Mouse (Mus musculus) lung, adult 18-20 months (tissue): ENCODE results near the gene Pcsk2.

ENCODE experiments used
- DNase-seq, 2 experiments: peaks; one replicate each; pipeline ENCODE4 v3.0.0; 2022; ENCODE audit warnings: mixed read lengths in 2 of 2

Pcsk2 gene

DNA sequence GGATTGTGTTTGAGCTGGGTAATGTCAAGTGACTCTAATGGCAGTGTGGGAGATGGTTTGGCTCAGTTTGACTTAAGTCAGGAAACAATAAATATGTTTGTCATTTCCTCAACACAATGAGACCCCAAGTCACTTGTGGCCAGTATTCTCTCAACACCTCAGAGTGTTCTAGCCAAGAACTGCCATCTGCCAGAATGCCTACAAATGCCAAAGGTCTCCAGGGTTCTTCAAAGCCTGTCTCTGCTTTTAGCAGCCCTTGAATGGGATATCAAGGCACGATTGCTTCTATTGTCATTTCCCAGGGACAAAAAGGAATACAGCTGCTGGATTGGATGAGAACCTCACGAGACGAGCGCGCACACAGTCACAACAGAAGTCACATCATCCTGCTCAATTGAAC lies 100.0 kb downstream of the Pcsk2 start:
- DNase-seq: no peak

DNA sequence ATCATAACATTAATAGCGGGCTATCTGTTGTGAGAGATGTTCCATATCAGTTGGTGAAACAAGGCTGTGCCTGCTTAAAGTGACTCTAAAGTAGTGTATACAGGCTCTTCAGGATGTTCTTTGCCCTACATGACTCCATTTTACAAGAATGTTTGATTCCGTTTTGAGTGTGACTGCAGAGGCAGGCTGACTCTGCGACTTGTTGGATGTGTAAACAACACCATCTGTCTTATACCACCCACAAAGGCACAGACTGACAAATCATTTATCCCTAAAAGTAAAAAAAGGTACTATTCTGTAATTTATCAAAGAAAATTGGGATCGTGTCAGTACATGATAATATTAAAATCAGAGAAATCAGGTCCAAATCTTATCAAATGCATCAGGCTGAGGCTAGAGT lies 108.7 kb downstream of the Pcsk2 start:
- DNase-seq: no peak

DNA sequence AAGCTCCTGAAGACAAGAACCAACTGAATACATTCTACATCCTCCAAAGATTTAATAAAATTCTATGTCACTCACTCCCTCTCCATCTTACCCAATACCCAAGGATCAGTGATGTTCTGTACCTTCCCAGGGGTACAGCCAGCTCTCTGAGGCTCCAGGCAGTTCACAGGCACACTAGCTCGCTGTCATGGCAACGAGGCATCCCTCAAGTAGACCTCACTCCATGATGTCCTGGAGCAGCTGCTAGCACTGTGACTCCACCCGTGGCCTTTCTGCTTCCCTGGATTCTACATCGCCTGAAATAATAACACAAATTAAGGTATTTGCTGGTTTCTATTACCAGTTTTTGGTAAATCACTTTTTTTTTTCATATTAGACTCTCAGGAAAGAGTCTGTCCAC lies 111.0 kb downstream of the Pcsk2 start:
- no peak for DNase-seq

DNA sequence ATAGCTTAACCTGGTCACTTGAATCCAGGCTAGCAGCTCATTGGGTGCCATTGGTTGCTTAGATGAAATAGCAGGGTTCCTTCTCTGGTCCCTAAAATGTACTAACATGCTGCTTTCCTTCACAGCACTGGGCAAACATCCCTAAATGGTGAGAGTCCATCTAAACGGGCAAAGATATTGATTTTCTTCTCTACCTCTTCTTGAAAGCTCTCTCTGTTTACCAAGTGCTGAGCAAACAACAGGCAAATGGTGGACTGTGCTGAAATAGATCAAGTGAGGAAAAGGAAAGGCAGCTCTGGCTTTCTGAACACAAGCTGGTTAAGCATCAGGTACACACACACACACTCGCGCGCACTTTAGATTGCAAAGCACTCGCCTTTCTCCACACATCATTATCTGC lies 120.8 kb downstream of the Pcsk2 start:
- no peak for DNase-seq

GRCm38 (mm10) chr2:143677869-143678268 lies 131.9 kb downstream of the Pcsk2 start:
- no peak for DNase-seq

DNA sequence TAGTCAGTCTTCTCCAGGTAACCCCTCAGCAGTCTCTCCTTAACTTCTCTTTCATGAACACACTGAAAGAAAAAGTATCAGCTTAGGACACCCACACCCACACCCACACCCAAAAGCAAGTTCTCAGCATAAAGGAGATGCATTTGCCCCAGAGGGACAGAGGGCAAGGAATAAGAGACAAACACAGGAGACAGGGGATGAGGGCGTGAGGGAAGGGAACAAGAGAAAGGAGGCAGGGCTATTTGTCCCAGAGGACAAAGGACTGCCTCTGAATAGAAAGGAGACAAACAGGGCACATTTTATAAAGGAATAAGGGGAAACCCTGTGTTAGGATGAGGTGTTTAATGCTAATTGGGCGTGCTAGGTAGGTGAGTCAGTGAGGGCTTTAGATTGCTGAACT lies 133.6 kb downstream of the Pcsk2 start:
- no peak for DNase-seq

DNA sequence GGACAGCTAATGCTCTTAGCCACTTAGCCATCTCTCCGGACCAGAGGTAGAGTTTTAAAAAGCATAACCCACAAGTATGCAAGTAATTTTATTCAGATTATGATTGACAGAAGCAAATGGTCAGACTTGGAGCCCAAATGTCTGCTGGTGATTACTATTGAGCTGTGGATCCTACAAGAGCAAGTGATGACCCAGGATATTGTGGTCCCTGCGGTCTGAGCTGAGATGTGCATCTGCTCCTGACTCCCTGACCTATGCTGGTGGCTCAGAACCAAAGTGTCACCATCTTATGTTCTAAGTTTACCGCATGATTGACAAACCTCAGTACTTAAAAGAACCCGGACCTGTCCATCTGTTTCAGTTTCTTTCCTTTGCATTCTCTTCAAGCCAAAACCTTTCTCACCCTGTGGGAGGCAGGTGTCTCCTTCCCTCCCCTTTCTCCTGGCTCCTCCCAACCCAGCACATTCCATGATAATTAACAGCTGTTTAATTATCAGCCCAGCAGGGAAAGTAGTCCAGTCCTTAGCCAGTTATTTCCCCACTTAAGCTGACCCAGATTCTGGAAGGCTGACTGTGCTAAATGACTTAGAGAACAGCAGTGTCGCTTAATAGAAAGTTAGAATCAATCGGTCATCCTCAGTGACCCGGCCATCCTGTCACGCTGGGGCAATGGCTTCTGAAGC lies 136.1 kb downstream of the Pcsk2 start:
- no peak for DNase-seq

- DNase-seq: no peak
Observed at GRCm38 (mm10) chr2:143683513-143683912, 137.6 kb downstream of the Pcsk2 start.

DNA sequence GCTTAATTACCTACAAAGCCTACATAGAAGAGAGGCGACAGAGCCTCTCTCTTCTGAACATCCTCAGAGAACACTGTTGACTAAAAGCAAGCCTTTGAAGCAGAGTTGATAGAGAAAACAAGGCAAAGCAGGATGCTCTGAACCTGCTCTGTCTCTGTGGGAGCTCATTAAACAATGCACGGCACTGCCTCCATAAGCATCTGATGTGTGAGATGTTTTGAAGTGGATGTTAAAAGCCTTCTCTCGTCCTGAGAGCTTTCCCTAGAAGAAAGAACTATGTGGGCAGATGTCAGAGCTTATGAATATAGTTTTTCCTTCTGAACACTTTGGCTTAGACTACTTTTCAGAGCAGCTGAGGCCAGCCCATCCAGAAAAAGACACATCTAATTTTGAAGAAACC lies 145.3 kb downstream of the Pcsk2 start:
- no peak for DNase-seq

DNA sequence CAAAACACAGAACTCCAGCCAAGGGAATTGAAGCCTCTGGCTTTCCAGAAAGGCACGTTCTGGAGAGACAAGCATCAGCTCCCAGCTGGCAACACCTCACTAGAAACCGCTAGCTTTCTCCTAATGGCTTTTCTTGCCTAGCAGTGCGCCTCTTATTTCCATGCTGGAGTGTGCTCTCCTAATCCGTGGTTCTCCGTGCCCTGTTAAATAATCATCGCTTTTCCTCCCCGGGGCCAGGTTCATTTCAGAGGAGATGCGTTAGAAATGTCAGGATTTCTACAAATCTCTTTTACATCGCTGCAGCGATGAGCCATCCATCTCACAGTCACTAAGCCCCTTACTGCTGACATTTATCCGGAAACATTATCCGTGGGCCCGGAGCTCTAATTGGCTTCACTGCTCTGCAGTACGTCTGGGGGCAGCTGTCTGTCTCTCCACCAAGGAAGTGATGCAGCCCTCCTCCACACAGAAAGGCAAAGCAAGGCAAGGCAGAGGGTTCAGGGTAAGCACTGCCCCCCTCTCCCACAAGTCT lies 150.1 kb downstream of the Pcsk2 start:
- no peak for DNase-seq

DNA sequence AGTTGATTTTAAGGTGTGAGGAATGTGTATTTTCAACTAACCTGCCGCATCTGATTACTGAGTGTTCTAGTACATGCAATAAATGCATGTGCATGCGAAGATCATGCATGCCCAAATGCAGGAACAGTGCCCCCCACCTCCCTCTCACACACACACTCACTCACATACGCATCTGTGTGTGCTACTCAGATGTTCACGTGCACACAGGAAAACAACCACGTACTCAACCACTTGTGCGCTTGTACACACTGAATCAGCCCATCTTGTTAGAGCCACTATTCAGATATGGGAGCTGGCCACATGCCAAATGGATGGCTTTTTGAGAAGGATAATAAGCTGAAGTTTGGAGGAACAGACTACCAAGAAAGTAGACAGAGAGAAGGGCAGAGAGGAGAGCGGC lies 150.7 kb downstream of the Pcsk2 start:
- no peak for DNase-seq

GRCm38 (mm10) chr2:143701141-143701540 lies 155.2 kb downstream of the Pcsk2 start:
- DNase-seq: no peak

- no peak for DNase-seq
Observed at GRCm38 (mm10) chr2:143702931-143703344, 157.0 kb downstream of the Pcsk2 start.

- DNase-seq: no peak
Observed at GRCm38 (mm10) chr2:143708205-143708604, 162.2 kb downstream of the Pcsk2 start.

DNA sequence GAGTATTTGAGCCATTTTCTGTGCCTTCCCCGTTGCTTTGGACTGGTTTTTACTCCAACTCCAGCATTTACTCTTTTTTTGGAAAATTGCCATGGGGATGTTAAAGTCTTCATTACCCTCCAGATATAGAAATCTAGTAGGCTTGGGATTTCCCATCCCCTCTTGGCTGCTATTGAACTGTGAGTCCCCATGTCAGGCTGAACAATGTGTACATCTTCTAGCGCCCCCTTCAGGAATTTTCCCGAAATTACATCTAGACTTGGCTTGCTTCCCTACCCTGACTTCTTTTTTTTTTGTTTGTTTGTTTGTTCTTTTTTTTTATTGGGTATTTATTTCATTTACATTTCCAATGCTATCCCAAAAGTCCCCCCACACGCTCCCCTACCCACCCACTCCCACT lies 163.3 kb downstream of the Pcsk2 start:
- no peak for DNase-seq

DNA sequence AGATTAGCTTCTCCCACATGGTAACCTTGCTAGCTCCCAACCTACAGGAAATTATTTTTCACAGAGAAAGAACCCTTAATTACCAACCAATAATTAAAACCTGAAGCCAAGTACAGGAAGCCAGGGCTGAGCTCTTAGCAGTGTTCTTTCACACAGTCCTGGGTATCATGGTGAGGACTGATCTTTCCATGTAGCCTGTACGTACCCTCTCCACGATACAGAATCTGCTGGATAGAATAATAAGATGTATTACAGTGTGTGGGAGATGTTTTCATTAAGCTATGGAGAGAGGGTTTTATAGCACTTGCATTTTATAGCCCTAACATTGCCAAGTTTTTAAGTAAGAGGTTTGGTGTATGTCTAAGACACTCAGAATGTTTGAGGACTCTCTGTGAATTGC lies 164.0 kb downstream of the Pcsk2 start:
- no peak for DNase-seq

- no peak for DNase-seq
Observed at GRCm38 (mm10) chr2:143711886-143712285, 165.9 kb downstream of the Pcsk2 start.

GRCm38 (mm10) chr2:143712901-143713300 lies 166.9 kb downstream of the Pcsk2 start:
- no peak for DNase-seq

DNA sequence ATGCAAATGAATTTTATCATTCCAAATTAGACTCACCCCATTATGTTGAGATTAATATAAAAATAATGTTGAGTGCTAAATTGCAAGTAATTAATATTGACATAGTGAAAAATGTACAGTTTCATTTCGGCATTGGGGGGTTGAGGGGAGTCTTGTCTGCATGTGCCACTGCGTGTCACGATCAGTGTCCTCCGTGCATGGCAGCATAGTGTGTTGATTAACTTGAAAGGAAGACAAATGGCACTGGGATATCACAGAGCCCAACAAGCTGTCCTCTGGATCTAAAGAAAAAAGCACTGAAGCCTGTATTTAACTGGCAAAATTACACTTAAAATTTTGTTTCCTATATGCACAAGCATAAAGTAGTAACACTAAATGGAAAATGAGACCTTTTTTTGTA lies 167.9 kb downstream of the Pcsk2 start:
- no peak for DNase-seq

DNA sequence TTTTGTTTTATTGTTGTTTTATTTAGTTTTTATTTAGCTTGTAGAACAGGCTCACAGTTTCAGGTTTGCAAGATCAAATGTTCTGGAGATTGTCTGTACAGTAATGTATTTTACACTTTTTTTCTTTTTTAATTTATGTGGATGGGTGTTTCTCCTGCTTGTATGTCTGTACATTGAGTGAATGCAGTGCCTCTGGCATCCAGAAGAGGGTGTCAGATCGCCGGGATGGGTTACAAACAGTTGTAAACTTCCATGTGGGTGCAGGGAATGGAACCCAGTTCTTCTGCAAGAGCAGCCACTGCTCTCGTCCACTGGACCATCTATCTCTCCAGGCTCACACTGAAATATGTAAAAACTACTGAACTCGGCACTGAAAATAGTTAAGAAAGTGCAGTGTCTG lies 169.2 kb downstream of the Pcsk2 start:
- DNase-seq: no peak

GRCm38 (mm10) chr2:143723231-143723630 lies 177.3 kb downstream of the Pcsk2 start:
- no peak for DNase-seq

DNA sequence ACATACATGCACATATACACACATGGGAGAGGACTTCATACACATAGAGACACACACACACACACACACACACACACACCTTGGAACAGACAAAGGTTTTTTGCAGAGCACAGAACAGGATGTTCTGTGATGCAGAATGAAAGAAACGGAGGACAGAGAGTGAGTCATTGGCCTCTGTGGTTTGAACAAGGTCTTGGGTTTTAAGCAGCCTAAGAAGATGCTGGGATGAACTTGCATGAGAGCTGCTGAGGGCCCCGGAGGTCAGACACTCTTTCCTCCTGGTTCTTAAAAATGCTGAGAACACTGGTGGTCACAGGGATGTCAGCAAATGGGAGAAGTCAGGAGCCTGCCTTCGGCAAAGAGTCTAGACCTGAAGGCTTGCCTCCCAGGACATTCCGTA lies 178.1 kb downstream of the Pcsk2 start:
- DNase-seq: no peak

DNA sequence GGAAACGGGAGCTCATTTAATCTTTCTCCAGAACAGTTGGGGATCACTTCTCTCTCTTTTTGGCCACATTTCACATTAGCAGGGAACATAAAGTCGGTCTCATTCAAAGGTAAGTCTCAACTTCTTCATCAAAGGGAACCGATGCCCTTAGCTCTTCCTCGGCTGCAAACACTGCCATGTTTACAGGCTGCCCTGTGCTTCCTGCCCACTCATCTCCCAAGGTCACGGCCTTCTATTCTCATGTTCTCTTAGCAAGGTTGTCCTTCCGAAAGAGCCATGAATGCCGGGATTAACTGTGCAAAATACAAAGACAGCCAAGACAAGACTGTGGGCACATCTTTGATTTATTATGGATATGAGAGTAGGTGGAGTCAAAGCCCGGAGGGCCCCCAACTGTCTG lies 178.8 kb downstream of the Pcsk2 start:
- DNase-seq: no peak

- DNase-seq: no peak
Observed at GRCm38 (mm10) chr2:143732501-143732900, 186.5 kb downstream of the Pcsk2 start.

DNA sequence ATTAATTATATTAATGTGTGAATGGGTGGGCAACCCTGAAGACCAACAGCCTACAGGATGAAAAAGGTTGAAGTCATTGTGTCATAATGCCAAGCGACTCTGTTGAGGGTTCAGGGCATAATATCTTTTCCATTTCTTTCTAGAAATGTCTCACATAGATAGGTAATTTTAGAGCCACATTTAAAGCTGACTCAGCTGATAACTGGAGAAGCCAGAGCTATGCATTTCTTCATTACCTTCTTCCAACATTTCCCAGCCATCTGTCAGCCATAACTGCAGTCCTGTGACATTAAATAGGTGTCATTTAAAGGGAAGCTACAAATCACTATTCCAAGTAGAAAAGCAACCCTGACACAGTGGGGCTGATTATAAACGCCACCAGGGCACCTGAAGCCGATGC lies 189.5 kb downstream of the Pcsk2 start:
- DNase-seq: no peak
